Mouse (Mus musculus) limb, embryonic 11.5 days (tissue): ENCODE measurements around the gene Tenm3. TPM values are rescaled to one million over a fixed set of nuclear protein-coding genes. Genes with fewer than 3 reads are reported as not detected.
A peak's percentile ranks its signal among the peaks of the same experiment; 100 is the strongest.

Experiments
- ATAC-seq: fragments of 200-750 bp; cut with Nextera tagmentation; 2 replicates; pipeline ENCODE4 v1.8.0; 2017; ENCODE audit warnings: low read depth; ENCODE audit not compliant: insufficient number of reproducible peaks, low FRiP score, low TSS enrichment
- DNase-seq: peaks from one replicate; pipeline ENCODE4 v3.0.0-alpha.2; 2015; ENCODE audit warnings: low spot score
- H3K27ac ChIP-seq: fragments of 300-500 bp; sonication (generic); replicated peaks from 2 replicates; pipeline ENCODE4 v1.5.1; 2014; ENCODE audit warnings: low read depth, mild to moderate bottlenecking, low read length
- H3K27me3 ChIP-seq: fragments of 300-500 bp; sonication (generic); 2 replicates; pipeline ENCODE4 v1.6.1; 2014; ENCODE audit warnings: mild to moderate bottlenecking, low read length, mixed read lengths; ENCODE audit not compliant: control insufficient read depth, insufficient read depth
- H3K36me3 ChIP-seq: fragments of 300-500 bp; sonication (generic); 2 replicates; pipeline ENCODE4 v1.6.1; 2014; ENCODE audit warnings: mild to moderate bottlenecking, low read length, moderate library complexity, mixed read lengths; ENCODE audit not compliant: control insufficient read depth, insufficient read depth
- H3K4me1 ChIP-seq: fragments of 300-500 bp; sonication (generic); 2 replicates; pipeline ENCODE4 v1.6.1; 2014; ENCODE audit warnings: low read length, mixed read lengths; ENCODE audit not compliant: control insufficient read depth, insufficient read depth
- H3K4me2 ChIP-seq: fragments of 300-500 bp; sonication (generic); 2 replicates; pipeline ENCODE4 v1.6.1; 2014; ENCODE audit warnings: low read depth, mild to moderate bottlenecking, moderate library complexity; ENCODE audit not compliant: severe bottlenecking
- H3K4me3 ChIP-seq: fragments of 300-500 bp; sonication (generic); 2 replicates; pipeline ENCODE4 v1.5.1; 2014; ENCODE audit warnings: low read depth, low read length
- H3K9ac ChIP-seq: fragments of 300-500 bp; sonication (generic); 2 replicates; pipeline ENCODE4 v1.6.1; 2014; ENCODE audit warnings: mild to moderate bottlenecking, low read length
- H3K9me3 ChIP-seq: fragments of 300-500 bp; sonication (generic); 2 replicates; pipeline ENCODE4 v1.6.1; 2016; ENCODE audit warnings: low read length; ENCODE audit not compliant: control insufficient read depth
- whole genome bisulfite sequencing: fragments of 180-500 bp; shearing (Covaris S2); extraction: QIAGEN DNeasy Blood & Tissue Kit; methylation state at CpG from one replicate; pipeline ENCODE4 v1.1.7; 2014; 5-methylcytosine and 5-hydroxymethylcytosine counted together
- polyA plus RNA-seq: library from polyadenylated mRNA; unstranded; fragments of >200 nt; fragmentation: Nextera tagmentation; extraction: Ambion mirVana; gene quantifications from 2 replicates; pipeline ENCODE4 v1.2.1, GENCODE M21; 2014

The Tenm3 gene
- polyA plus RNA-seq, 1 experiment from 2014 or later = 52.1 TPM

DNA sequence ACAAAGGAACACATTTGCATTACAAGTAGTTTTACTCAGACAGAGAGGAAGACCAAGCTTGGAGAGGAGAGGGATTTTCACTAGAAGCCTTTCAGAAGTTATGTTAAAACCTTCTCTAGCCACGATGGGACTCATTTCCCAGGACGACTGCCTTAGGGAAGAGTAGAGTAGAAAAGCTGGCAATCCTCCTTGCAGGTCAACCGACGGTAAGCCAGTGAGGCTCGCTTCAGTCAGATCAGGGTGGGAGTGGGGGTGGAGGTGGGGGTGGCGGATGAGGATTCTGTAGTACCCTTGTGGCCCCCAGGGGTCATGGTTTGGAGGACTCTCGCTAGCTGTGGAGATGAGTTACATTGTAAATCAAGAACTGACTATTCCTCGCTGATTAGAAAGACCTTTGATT, 264.6 kb downstream of the Tenm3 start:
- H3K4me1 ChIP-seq = no peaks in the 10 kb centered on the region
- H3K9ac ChIP-seq = no peak overlapping the region
- DNase-seq = no peak
- 12% methylated on average over 8 of the region's 8 CpGs for WGBS
- H3K4me3 ChIP-seq = no peak overlapping the region
- no peak overlapping the region for H3K4me2 ChIP-seq
- H3K36me3 ChIP-seq = no peaks in the 10 kb centered on the region
- ATAC-seq = no peak
- no peaks in the 10 kb centered on the region for H3K27me3 ChIP-seq
- H3K27ac ChIP-seq = no peak overlapping the region
- no peaks in the 10 kb centered on the region for H3K9me3 ChIP-seq

GRCm38 (mm10) chr8:48572941-48573340, 270.8 kb downstream of the Tenm3 start:
- Histone ChIP-seq H3K9me3 (no peaks in the 10 kb centered on the region), H3K4me1 (no peaks in the 10 kb centered on the region), H3K4me2 (no peak overlapping the region), H3K27ac (no peak overlapping the region), H3K36me3 (no peaks in the 10 kb centered on the region), H3K9ac (no peak overlapping the region), H3K27me3 (no peaks in the 10 kb centered on the region), H3K4me3 (no peak overlapping the region)
- DNase-seq (no peak), ATAC-seq (no peak)
- WGBS = 91% methylated on average over 1 of the region's 1 CpGs

DNA sequence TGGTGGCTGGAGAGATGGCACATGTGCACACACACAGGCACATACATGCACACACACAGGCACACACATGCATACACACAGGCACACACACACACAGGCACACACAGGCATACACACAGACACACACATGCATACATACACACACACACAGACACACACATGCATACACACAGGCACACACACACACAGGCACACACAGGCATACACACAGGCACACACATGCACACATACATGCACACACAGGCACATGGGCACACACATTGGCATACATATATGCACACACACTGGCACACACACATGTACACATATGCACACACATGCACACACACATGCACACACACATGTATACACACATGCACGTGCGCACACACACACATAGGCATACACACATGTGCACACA, 271.4 kb downstream of the Tenm3 start:
- Histone ChIP-seq H3K4me2 (no peak overlapping the region), H3K9me3 (no peaks in the 10 kb centered on the region), H3K4me3 (no peak overlapping the region), H3K27me3 (no peaks in the 10 kb centered on the region), H3K27ac (no peak overlapping the region), H3K4me1 (no peaks in the 10 kb centered on the region), H3K36me3 (no peaks in the 10 kb centered on the region), H3K9ac (no peak overlapping the region)
- no peak for DNase-seq
- 97% methylated on average over 2 of the region's 2 CpGs for WGBS
- ATAC-seq = no peak

DNA sequence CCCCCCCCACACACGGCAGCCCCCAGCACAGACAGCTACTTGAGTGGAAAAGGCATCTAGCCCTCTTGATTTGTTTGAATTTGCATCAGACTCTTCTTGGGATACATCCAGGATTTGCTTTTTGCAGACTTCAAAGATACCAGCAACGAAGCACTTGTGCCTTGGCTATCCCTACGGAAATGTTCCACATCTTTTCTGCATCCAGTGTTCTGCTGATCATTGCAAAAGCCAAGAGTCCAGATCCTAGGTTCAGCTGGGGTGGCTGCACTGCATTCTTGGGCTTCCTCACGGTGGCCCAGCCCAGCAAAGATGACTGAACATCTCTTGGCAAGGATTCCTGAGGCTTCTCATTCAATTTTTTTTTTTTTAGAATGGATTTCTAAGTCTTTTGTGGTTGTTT, 275.1 kb downstream of the Tenm3 start:
- H3K27me3 ChIP-seq = no peaks in the 10 kb centered on the region
- no peak overlapping the region for H3K9ac ChIP-seq
- no peaks in the 10 kb centered on the region for H3K9me3 ChIP-seq
- no peaks in the 10 kb centered on the region for H3K36me3 ChIP-seq
- DNase-seq (no peak), ATAC-seq (no peak)
- no peak overlapping the region for H3K4me3 ChIP-seq
- WGBS = 74% methylated on average over 4 of the region's 4 CpGs
- H3K4me2 ChIP-seq = no peak overlapping the region
- H3K4me1 ChIP-seq = no peaks in the 10 kb centered on the region
- no peak overlapping the region for H3K27ac ChIP-seq

DNA sequence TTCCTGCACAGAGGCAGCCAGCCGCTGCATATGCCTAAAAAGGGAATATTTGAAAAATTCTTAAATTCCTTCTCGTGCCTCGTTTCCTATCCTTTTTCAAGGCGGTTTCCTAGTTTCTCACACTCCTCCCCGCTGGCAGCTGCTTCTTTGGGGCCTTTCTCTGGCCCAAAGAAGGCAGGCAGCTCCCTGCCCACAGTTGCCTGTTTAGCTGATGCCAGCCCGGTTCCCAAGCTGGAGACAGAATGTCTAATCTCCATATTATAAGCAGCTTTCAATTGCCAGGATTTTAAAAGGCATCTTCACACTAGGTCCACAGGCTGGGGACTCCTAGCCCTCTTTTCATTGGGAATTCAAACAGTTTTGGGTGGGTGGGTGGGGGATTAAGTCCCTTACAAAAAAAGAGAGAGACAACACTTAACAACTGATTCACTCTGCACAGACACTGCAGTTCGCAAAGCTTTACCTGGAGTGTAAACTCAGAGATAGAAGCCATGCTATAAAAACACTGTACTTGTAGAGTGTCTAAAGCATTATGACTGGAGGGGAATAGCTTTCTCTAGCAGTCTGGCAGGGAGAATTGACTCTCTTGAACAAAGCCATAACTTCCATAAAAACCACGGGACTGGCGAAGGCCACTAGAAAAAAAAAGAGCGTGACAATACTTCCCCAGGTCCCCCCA, 275.7 kb downstream of the Tenm3 start:
- DNase-seq (no peak), ATAC-seq (no peak)
- H3K4me2 ChIP-seq = no peak overlapping the region
- no peaks in the 10 kb centered on the region for H3K9me3 ChIP-seq
- 78% methylated on average over 10 of the region's 10 CpGs for WGBS
- no peaks in the 10 kb centered on the region for H3K4me1 ChIP-seq
- no peak overlapping the region for H3K9ac ChIP-seq
- H3K4me3 ChIP-seq = no peak overlapping the region
- H3K27ac ChIP-seq = no peak overlapping the region
- H3K27me3 ChIP-seq = no peaks in the 10 kb centered on the region
- no peaks in the 10 kb centered on the region for H3K36me3 ChIP-seq

DNA sequence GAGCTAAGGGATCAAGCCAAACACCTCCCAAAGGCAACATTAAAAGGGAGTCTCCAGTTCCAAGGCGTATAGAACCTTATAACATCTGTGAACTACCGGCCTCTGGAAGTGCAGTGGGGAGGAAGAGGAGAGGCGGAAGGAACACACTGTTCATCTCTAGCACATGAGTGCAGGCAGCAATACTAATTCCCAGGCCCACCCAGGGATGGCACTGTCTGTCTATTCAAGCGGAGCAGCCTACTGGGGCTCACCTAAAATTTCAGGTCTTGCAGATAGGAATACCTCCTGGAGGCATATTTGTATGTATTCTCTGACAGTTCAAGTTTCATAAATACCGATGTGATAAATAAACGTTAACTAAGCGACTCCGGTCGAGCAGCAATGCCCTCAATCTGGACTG, 283.5 kb downstream of the Tenm3 start:
- Histone ChIP-seq H3K4me1 (0 out of 2 replicates have a peak, but pooled peaks cover 3% of the 10 kb centered on the region), H3K4me3 (no peak overlapping the region), H3K9me3 (no peaks in the 10 kb centered on the region), H3K9ac (no peak overlapping the region), H3K4me2 (no peak overlapping the region), H3K36me3 (no peaks in the 10 kb centered on the region), H3K27ac (no peak overlapping the region), H3K27me3 (no peaks in the 10 kb centered on the region)
- no peak for ATAC-seq
- 74% methylated on average over 9 of the region's 9 CpGs for WGBS
- DNase-seq = no peak

DNA sequence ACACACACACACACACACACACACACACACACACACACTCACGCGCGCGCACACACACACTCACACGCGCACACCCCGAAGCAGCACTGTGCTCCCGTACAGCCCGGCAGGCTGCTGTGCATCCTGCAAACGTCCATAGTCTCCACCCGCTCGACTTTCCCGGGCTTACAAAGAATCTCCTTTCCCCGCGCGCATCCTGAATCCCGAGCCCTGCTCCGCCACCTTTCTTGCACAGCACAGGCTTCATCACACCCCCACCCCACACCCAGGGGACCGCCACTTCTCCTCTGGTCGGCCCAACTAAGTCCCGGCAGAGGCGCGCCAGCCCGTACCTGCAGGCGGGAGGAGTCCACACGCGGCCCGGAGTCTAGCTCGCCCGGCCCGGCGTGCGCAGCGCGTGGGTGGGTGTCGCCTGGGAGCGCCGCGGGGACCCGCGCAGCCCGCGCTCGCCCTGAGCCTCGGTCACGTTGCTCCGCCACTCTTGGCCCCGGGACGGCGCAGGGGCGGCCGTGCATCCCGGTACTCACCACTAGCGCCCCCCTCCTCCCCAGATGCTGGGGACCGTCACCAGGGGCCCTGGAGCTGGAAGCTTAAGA, 288.1 kb downstream of the Tenm3 start:
- peak overlapping the region; percentile 75 for H3K4me3 ChIP-seq
- peak; percentile 85 for ATAC-seq
- peak; percentile 82 for DNase-seq
- no peaks in the 10 kb centered on the region for H3K9me3 ChIP-seq
- H3K9ac ChIP-seq = peak overlapping the region; percentile 95
- 0% methylated on average over 55 of the region's 55 CpGs for WGBS
- H3K27me3 ChIP-seq = no peaks in the 10 kb centered on the region
- peak overlapping the region; percentile 99 for H3K27ac ChIP-seq
- H3K4me1 ChIP-seq = peaks cover 6% of the 10 kb centered on the region; the same call in 1 of the 2 replicates
- H3K36me3 ChIP-seq = no peaks in the 10 kb centered on the region
- H3K4me2 ChIP-seq = peak overlapping the region; percentile 70

GRCm38 (mm10) chr8:48554762-48555545, 288.8 kb downstream of the Tenm3 start:
- peak overlapping the region; percentile 99 for H3K27ac ChIP-seq
- H3K36me3 ChIP-seq = no peaks in the 10 kb centered on the region
- no peaks in the 10 kb centered on the region for H3K9me3 ChIP-seq
- under 1% methylated on average over 70 of the region's 86 CpGs for WGBS
- H3K9ac ChIP-seq = peak overlapping the region; percentile 95
- H3K4me3 ChIP-seq = peak overlapping the region; percentile 75
- H3K4me2 ChIP-seq = peak overlapping the region; percentile 70
- ATAC-seq (peak; percentile 95), DNase-seq (peak; percentile 92)
- no peaks in the 10 kb centered on the region for H3K27me3 ChIP-seq
- H3K4me1 ChIP-seq = peaks cover 8% of the 10 kb centered on the region; the same call in 1 of the 2 replicates
